Comparison of ENCODE assay signal across 8 mouse cellular contexts in genomic region chr2:30237199-30237880, GRCm38 (mm10). TPM values are rescaled to one million over a fixed set of nuclear protein-coding genes. Genes with fewer than 3 reads are reported as not detected.
A peak's percentile ranks its signal among the peaks of the same experiment; 100 is the strongest.
DNase-seq lines count a peak whose midpoint lies in the region; ATAC-seq lines count a peak whose summit lies in the region.

Gene Lrrc8a (plus strand): TSS chr2:30237715.

- H3K36me3 ChIP-seq in heart, embryonic 14.5 days (ENCODE audit: control insufficient read depth, insufficient read depth, low read length), result peaks cover 21% of the 10 kb centered on the region
- peaks cover 25% of the 10 kb centered on the region for H3K36me3 ChIP-seq in liver, embryonic 13.5 days
- peaks cover 17% of the 10 kb centered on the region for H3K36me3 ChIP-seq in stomach, embryonic 16.5 days (ENCODE audit: control insufficient read depth, insufficient read depth, low read length)

- peak; percentile 99 for DNase-seq in CD4-positive, CD25-positive, alpha-beta regulatory T cell, adult 2 months (ENCODE audit: low read depth, low spot score)
- DNase-seq in fibroblast of lung, adult 2 months (ENCODE audit: low read depth), result peak; percentile 90
- peak; percentile 100 for DNase-seq in kidney, postnatal 14 days
- peak; percentile 98 for DNase-seq in liver, embryonic 13.5 days
- DNase-seq in neural tube, embryonic 10.5 days (ENCODE audit: extremely low spot score, low spot score), result peak; percentile 100

- peaks cover 16% of the 10 kb centered on the region for H3K4me1 ChIP-seq in brown adipose tissue, adult 24 weeks (ENCODE audit: control insufficient read depth, insufficient read depth, insufficient read length, low read length)
- H3K4me1 ChIP-seq in heart, embryonic 14.5 days (ENCODE audit: control insufficient read depth in 2 of 2, insufficient read depth in 2 of 2, low read length in 2 of 2), result peaks cover 26 to 40% of the 10 kb centered on the region in 2 experiments
- H3K4me1 ChIP-seq in liver, embryonic 13.5 days (replicated peaks), result peaks cover 53% of the 10 kb centered on the region
- H3K4me1 ChIP-seq in stomach, embryonic 16.5 days (ENCODE audit: control insufficient read depth, insufficient read depth, low read length), result peaks cover 24% of the 10 kb centered on the region

- peak within 1 kb of the TSS; percentile 91 for H3K9ac ChIP-seq in heart, embryonic 14.5 days (ENCODE audit: low read length)
- H3K9ac ChIP-seq in liver, embryonic 13.5 days, result peak within 1 kb of the TSS; percentile 96
- H3K9ac ChIP-seq in stomach, embryonic 16.5 days (ENCODE audit: low read length), result peak within 1 kb of the TSS; percentile 90

- H3K4me2 ChIP-seq in heart, embryonic 14.5 days (ENCODE audit: low read length), result peak within 1 kb of the TSS; percentile 90
- peak within 1 kb of the TSS; percentile 82 for H3K4me2 ChIP-seq in liver, embryonic 13.5 days
- H3K4me2 ChIP-seq in stomach, embryonic 16.5 days (ENCODE audit: low read depth, low read length), result peak within 1 kb of the TSS; percentile 92

- peak within 1 kb of the TSS; percentile 98 for H3K27ac ChIP-seq in brown adipose tissue, adult 24 weeks (replicated peaks; ENCODE audit: low read depth, low read length)
- H3K27ac ChIP-seq in heart, embryonic 14.5 days (replicated peaks in 1 of 2; ENCODE audit: control insufficient read depth in 1 of 2, insufficient read depth in 1 of 2, low read depth in 2 of 2, low read length in 2 of 2), result peak within 1 kb of the TSS; percentile 87 to 91
- peak within 1 kb of the TSS; percentile 88 for H3K27ac ChIP-seq in liver, embryonic 13.5 days
- H3K27ac ChIP-seq in stomach, embryonic 16.5 days (ENCODE audit: low read length), result peak within 1 kb of the TSS; percentile 86

- no peaks in the 10 kb centered on the region for H3K9me3 ChIP-seq in heart, embryonic 14.5 days (ENCODE audit: control insufficient read depth, low read length)
- peaks cover 7% of the 10 kb centered on the region; the same call in 1 of the 2 replicates for H3K9me3 ChIP-seq in liver, embryonic 13.5 days (replicated peaks)
- H3K9me3 ChIP-seq in stomach, embryonic 16.5 days (replicated peaks; ENCODE audit: control insufficient read depth, low read length), result no peaks in the 10 kb centered on the region

- no peaks in the 10 kb centered on the region for H3K27me3 ChIP-seq in heart, embryonic 14.5 days (ENCODE audit: control insufficient read depth, insufficient read depth, low read length)
- no peaks in the 10 kb centered on the region for H3K27me3 ChIP-seq in liver, embryonic 13.5 days
- H3K27me3 ChIP-seq in stomach, embryonic 16.5 days (ENCODE audit: control insufficient read depth, insufficient read depth, low read length), result no peaks in the 10 kb centered on the region

- ATAC-seq in heart, embryonic 14.5 days (ENCODE audit: insufficient number of reproducible peaks, insufficient read depth, low FRiP score, low read depth), result peak; percentile 91
- ATAC-seq in liver, embryonic 13.5 days (ENCODE audit: low read depth), result peak; percentile 94
- peak; percentile 96 for ATAC-seq in stomach, embryonic 16.5 days (ENCODE audit: insufficient read depth, low FRiP score)

- WGBS in heart, embryonic 14.5 days, result under 1% methylated on average over 48 of the region's 67 CpGs
- WGBS in liver, embryonic 13.5 days (ENCODE audit: insufficient replicate concordance), result under 1% methylated on average over 65 of the region's 67 CpGs
- under 1% methylated on average over 62 of the region's 67 CpGs for WGBS in stomach, embryonic 16.5 days

- peak within 1 kb of the TSS; percentile 87 for H3K4me3 ChIP-seq in brown adipose tissue, adult 24 weeks (ENCODE audit: insufficient read depth, low read depth, low read length)
- peak within 1 kb of the TSS; percentile 76 to 93 for H3K4me3 ChIP-seq in heart, embryonic 14.5 days (ENCODE audit: control insufficient read depth in 1 of 2, insufficient read depth in 1 of 2, low read depth in 1 of 2, low read length in 2 of 2)
- H3K4me3 ChIP-seq in liver, embryonic 13.5 days (replicated peaks), result peak within 1 kb of the TSS; percentile 86
- peak within 1 kb of the TSS; percentile 84 for H3K4me3 ChIP-seq in stomach, embryonic 16.5 days (replicated peaks; ENCODE audit: low read length)

RNA-seq across cellular contexts. Expression of gene Lrrc8a, which starts in this region (rescaled TPM):
- polyA plus RNA-seq in brown adipose tissue, adult 24 weeks (2012; ENCODE audit: insufficient read depth, insufficient read length, missing spikeins), result 11.9 and 14.8 TPM in 2 replicates
- polyA plus RNA-seq in heart, embryonic 14.5 days (2014; fragmentation: Nextera tagmentation; extraction: Ambion mirVana), result 47.4 and 52.7 TPM in 2 replicates
- 11.9 and 12.5 TPM in 2 replicates for polyA plus RNA-seq in liver, embryonic 13.5 days (2015; fragmentation: Nextera tagmentation; extraction: Ambion mirVana)
- 34.0 and 40.1 TPM in 2 replicates for polyA plus RNA-seq in stomach, embryonic 16.5 days (2015; fragmentation: Nextera tagmentation; extraction: Ambion mirVana)

Comparison
In these comparisons a context has a peak if more than half of its experiments do, and no peak if none do; other contexts are left out.
1. Peak in every context shown above with its lines: DNase-seq, ATAC-seq, H3K4me3 ChIP-seq and H3K27ac ChIP-seq.